Mouse (Mus musculus) liver, embryonic 14.5 days (tissue): ENCODE results near the gene Mink1.
A peak's percentile ranks its signal among the peaks of the same experiment; 100 is the strongest.

Experiments used
- CTCF ChIP-seq: IDR thresholded peaks from 2 replicates; pipeline ENCODE4 v1.5.1; 2016; ENCODE audit warnings: antibody characterized with exemption, low read depth, control low read depth
- EP300 ChIP-seq: IDR thresholded peaks from 2 replicates; pipeline ENCODE4 v1.6.1; 2016; ENCODE audit warnings: antibody characterized with exemption, low read depth

DNA sequence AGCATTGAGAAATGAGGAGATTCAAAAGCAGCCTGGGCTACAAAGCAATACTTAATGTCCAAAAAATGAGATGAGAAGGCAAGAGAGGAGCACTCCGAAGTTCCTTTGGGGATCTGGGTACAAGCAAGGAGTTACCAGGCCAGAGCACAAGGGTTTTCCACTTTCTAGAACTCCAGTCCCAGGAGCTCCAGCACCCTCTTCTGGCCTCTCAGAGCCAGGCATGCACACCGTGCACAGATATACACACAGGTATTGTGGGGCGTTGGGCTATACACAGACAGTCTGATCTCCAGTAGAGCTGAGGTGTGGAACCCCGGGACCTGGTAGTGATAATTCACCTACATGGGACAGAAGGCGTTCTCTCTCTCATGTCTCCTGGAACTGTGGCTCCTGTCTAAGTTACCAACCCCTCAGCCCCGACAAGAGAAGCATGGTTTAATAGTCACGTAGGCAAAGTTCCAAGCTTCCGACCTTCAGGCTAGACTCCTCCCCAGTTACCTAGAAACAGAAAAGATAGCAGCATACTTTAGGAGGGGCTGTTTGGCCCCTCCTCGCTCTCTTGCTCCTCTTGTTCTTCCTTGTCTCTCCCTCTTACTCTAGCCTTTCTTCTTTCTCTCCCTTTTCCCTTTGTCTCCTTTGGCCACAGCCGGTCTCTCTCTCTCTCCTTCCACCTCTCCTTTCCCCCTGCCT is 60.5 kb downstream of the Mink1 start:
- TF ChIP-seq CTCF (peak; percentile 55), EP300 (no peak)
